Mouse (Mus musculus): ENCODE measurements around the gene Cela2a. TPM values are rescaled to one million over a fixed set of nuclear protein-coding genes. Genes with fewer than 3 reads are reported as not detected.

Gene Cela2a
- total and polyA plus RNA-seq, 3 experiments: not detected

DNA sequence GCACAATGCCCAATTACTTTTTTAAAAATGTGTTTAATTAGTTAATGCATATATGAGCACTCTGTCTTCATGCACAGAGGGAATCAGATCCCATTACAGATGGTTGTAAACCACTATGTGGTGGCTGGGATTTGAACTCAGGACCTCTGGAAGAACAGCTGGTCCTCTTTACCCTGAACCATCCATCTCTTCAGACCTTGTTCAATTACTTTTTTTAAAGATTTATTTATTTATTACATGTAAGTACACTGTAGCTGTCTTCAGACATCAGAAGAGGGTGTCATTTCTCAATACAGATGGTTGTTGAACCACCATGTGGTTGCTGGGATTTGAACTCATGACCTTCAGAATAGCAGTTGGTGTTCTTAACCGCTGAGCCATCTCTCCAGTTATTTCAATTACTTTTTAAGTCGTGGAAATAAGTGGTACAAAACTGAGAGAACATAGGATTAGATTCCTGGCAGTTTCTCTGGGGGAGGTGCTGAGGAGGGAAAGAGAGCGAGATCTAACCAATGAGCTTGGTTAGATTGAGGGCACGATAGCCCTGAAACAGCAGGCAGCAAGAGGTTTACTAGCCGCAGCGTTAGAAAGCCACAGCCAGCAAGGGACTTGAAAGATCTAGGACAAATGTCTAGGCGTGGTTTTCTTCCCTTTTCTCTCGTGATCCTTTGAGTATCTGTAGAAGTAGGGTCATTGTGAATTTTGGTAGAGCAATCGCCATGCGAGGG is 33.2 kb downstream of the Cela2a start:
- TF ChIP-seq POLR2AphosphoS5 (IDR thresholded peaks at IDR 0.05; ENCODE audit: insufficient replicate concordance, low read depth, low read length) (no peak), CTCF (IDR thresholded peaks at IDR 0.05; ENCODE audit: low read depth, low read length) (no peak), GATA1 (IDR thresholded peaks at IDR 0.05; ENCODE audit: borderline replicate concordance, low read length) (no peak), TAL1 (conservative IDR thresholded peaks at IDR 0.05; ENCODE audit: low read depth, low read length) (no peak), GATA2 (IDR thresholded peaks at IDR 0.05; ENCODE audit: borderline replicate concordance, low read depth, low read length) (no peak)
- H3K36me3 ChIP-seq (replicated peaks): peaks cover 40% of the 10 kb centered on the region
- DNase-seq (ENCODE audit: low spot score): peak; percentile 29
- peaks cover 58% of the 10 kb centered on the region for H3K4me1 ChIP-seq (ENCODE audit: insufficient read depth, low read depth, low read length)
- no peaks in the 10 kb centered on the region for H3K27me3 ChIP-seq (ENCODE audit: insufficient read depth, low read length)
- 0 out of 2 replicates have a peak, but pooled peaks have one; percentile 10 for ATAC-seq (ENCODE audit: extremely low read depth, insufficient number of reproducible peaks, low FRiP score, poor library complexity, severe bottlenecking)
- H3K9me3 ChIP-seq (replicated peaks): no peaks in the 10 kb centered on the region
- peak overlapping the region; percentile 81 for H3K4me3 ChIP-seq (ENCODE audit: low read depth, low read length)

DNA sequence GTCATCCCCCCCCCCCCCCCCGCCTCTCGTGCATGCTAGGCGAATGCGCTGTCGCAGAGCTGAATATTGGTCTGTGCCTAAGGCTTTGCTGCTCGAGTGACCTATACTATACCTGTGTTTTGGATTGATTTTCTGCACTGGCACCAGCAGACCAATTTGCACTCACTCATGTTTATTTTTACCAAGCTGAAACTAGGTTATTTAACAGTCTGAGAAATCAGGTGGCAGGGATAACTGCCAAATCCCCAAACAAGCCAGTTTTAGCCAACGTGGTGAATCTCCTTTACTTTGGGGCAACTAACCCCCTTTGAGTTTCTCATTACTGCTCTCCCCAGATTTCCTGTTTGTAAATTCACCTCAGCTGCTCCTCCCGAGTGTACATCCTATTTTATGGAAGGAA is 34.0 kb downstream of the Cela2a start:
- Histone ChIP-seq H3K9me3 (replicated peaks) (no peaks in the 10 kb centered on the region), H3K4me3 (ENCODE audit: low read depth, low read length) (no peak overlapping the region), H3K36me3 (replicated peaks) (peaks cover 40% of the 10 kb centered on the region), H3K27me3 (ENCODE audit: insufficient read depth, low read length) (no peaks in the 10 kb centered on the region), H3K4me1 (ENCODE audit: insufficient read depth, low read depth, low read length) (peaks cover 56% of the 10 kb centered on the region)
- DNase-seq (ENCODE audit: low spot score): no peak
- no peak for TF ChIP-seq GATA2 (IDR thresholded peaks at IDR 0.05; ENCODE audit: borderline replicate concordance, low read depth, low read length)
- TF ChIP-seq POLR2AphosphoS5 (IDR thresholded peaks at IDR 0.05; ENCODE audit: insufficient replicate concordance, low read depth, low read length): no peak
- TF ChIP-seq TAL1 (conservative IDR thresholded peaks at IDR 0.05; ENCODE audit: low read depth, low read length): no peak
- no peak for TF ChIP-seq GATA1 (IDR thresholded peaks at IDR 0.05; ENCODE audit: borderline replicate concordance, low read length)
- no peak for ATAC-seq (ENCODE audit: extremely low read depth, insufficient number of reproducible peaks, low FRiP score, poor library complexity, severe bottlenecking)

- TF ChIP-seq CTCF (IDR thresholded peaks at IDR 0.05; ENCODE audit: low read depth, low read length) (no peak), GATA2 (IDR thresholded peaks at IDR 0.05; ENCODE audit: borderline replicate concordance, low read depth, low read length) (no peak), TAL1 (conservative IDR thresholded peaks at IDR 0.05; ENCODE audit: low read depth, low read length) (no peak), POLR2AphosphoS5 (IDR thresholded peaks at IDR 0.05; ENCODE audit: insufficient replicate concordance, low read depth, low read length) (no peak), GATA1 (IDR thresholded peaks at IDR 0.05; ENCODE audit: borderline replicate concordance, low read length) (no peak)
- Histone ChIP-seq H3K36me3 (replicated peaks) (peaks cover 40% of the 10 kb centered on the region), H3K4me1 (ENCODE audit: insufficient read depth, low read depth, low read length) (peaks cover 54% of the 10 kb centered on the region), H3K27me3 (ENCODE audit: insufficient read depth, low read length) (no peaks in the 10 kb centered on the region), H3K4me3 (ENCODE audit: low read depth, low read length) (no peak overlapping the region; the same call in 1 of the 2 replicates), H3K9me3 (replicated peaks) (no peaks in the 10 kb centered on the region)
- DNase-seq (ENCODE audit: low spot score) (no peak), ATAC-seq (ENCODE audit: extremely low read depth, insufficient number of reproducible peaks, low FRiP score, poor library complexity, severe bottlenecking) (no peak)
These were observed 34.5 kb downstream of the Cela2a start for GRCm38 (mm10) chr4:141791486-141791885.

- Histone ChIP-seq H3K4me1 (ENCODE audit: insufficient read depth, low read depth, low read length) (peaks cover 47% of the 10 kb centered on the region), H3K4me3 (ENCODE audit: low read depth, low read length) (peak within 1 kb of the TSS; percentile 88), H3K27me3 (ENCODE audit: insufficient read depth, low read length) (no peaks in the 10 kb centered on the region), H3K36me3 (replicated peaks) (peaks cover 41% of the 10 kb centered on the region), H3K9me3 (replicated peaks) (no peaks in the 10 kb centered on the region)
- no peak for TF ChIP-seq CTCF (IDR thresholded peaks at IDR 0.05; ENCODE audit: low read depth, low read length)
- TF ChIP-seq TAL1 (conservative IDR thresholded peaks at IDR 0.05; ENCODE audit: low read depth, low read length): no peak
- no peak for TF ChIP-seq GATA2 (IDR thresholded peaks at IDR 0.05; ENCODE audit: borderline replicate concordance, low read depth, low read length)
- no peak for TF ChIP-seq GATA1 (IDR thresholded peaks at IDR 0.05; ENCODE audit: borderline replicate concordance, low read length)
- TF ChIP-seq POLR2AphosphoS5 (IDR thresholded peaks at IDR 0.05; ENCODE audit: insufficient replicate concordance, low read depth, low read length): no peak
- peak; percentile 78 for ATAC-seq (ENCODE audit: extremely low read depth, insufficient number of reproducible peaks, low FRiP score, poor library complexity, severe bottlenecking)
- DNase-seq (ENCODE audit: low spot score): peak; percentile 78
These were observed 35.4 kb downstream of the Cela2a start, which contains the start of gene Dnajc16 for GRCm38 (mm10) chr4:141790524-141790990. Gene Dnajc16, minus strand, starts transcription at chr4:141790931.

DNA sequence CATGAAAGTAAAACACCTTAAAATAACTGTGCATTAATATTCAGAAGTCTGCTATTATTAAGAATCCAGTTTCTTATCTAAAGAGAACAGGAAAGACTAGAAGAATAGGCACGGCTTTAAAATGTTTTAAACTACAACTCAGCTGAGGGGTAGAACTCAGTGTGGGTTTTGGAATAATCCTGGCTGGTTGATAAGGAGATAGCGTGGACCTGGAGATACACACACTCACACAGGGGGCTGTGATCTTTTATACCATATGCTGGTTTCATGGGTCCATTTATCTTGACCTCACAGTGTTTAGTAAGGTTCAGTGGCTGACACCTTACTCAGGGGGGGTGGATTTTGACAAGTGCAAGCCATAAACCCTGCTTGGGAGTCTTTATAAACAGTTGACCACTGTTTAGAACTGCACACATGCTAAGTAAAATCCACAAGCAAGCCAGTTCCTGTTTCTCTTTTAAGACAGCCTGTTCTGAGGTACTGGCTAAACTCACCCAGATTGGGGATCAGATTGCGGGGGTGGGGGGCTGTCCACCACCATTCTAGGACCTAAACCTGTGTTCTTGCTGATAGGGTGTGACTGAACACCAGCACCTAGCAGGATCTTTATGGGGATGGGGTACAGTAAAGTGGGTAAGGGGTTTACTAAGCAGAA is 36.3 kb downstream of the Cela2a start:
- Histone ChIP-seq H3K4me3 (ENCODE audit: low read depth, low read length) (peak overlapping the region; percentile 88), H3K4me1 (ENCODE audit: insufficient read depth, low read depth, low read length) (peaks cover 42% of the 10 kb centered on the region), H3K27me3 (ENCODE audit: insufficient read depth, low read length) (no peaks in the 10 kb centered on the region), H3K36me3 (replicated peaks) (peaks cover 42% of the 10 kb centered on the region), H3K9me3 (replicated peaks) (no peaks in the 10 kb centered on the region)
- no peak for DNase-seq (ENCODE audit: low spot score)
- 0 out of 2 replicates have a peak, but pooled peaks have one; percentile 1 for ATAC-seq (ENCODE audit: extremely low read depth, insufficient number of reproducible peaks, low FRiP score, poor library complexity, severe bottlenecking)
- TF ChIP-seq TAL1 (conservative IDR thresholded peaks at IDR 0.05; ENCODE audit: low read depth, low read length): peak; percentile 37; the same call in 1 of the 2 replicates
- no peak for TF ChIP-seq POLR2AphosphoS5 (IDR thresholded peaks at IDR 0.05; ENCODE audit: insufficient replicate concordance, low read depth, low read length)
- TF ChIP-seq GATA1 (IDR thresholded peaks at IDR 0.05; ENCODE audit: borderline replicate concordance, low read length): no peak
- TF ChIP-seq GATA2 (IDR thresholded peaks at IDR 0.05; ENCODE audit: borderline replicate concordance, low read depth, low read length): no peak
- no peak for TF ChIP-seq CTCF (IDR thresholded peaks at IDR 0.05; ENCODE audit: low read depth, low read length)

GRCm38 (mm10) chr4:141787462-141787861 is 38.5 kb downstream of the Cela2a start:
- ATAC-seq (ENCODE audit: extremely low read depth, insufficient number of reproducible peaks, low FRiP score, poor library complexity, severe bottlenecking) (no peak), DNase-seq (ENCODE audit: low spot score) (no peak)
- Histone ChIP-seq H3K4me1 (ENCODE audit: insufficient read depth, low read depth, low read length) (peaks cover 34% of the 10 kb centered on the region), H3K4me3 (ENCODE audit: low read depth, low read length) (no peak overlapping the region), H3K9me3 (replicated peaks) (no peaks in the 10 kb centered on the region), H3K27me3 (ENCODE audit: insufficient read depth, low read length) (no peaks in the 10 kb centered on the region), H3K36me3 (replicated peaks) (peaks cover 64% of the 10 kb centered on the region)
- TF ChIP-seq TAL1 (conservative IDR thresholded peaks at IDR 0.05; ENCODE audit: low read depth, low read length) (no peak), POLR2AphosphoS5 (IDR thresholded peaks at IDR 0.05; ENCODE audit: insufficient replicate concordance, low read depth, low read length) (no peak), GATA1 (IDR thresholded peaks at IDR 0.05; ENCODE audit: borderline replicate concordance, low read length) (no peak), CTCF (IDR thresholded peaks at IDR 0.05; ENCODE audit: low read depth, low read length) (no peak), GATA2 (IDR thresholded peaks at IDR 0.05; ENCODE audit: borderline replicate concordance, low read depth, low read length) (no peak)
